Mouse (Mus musculus) 3134 (cell line): ENCODE measurements around the gene Dnajc30.
A peak's percentile ranks its signal among the peaks of the same experiment; 100 is the strongest.
"Not testable (repeated sequence)": the region's sequence is repeated elsewhere in the genome, so short reads cannot be mapped to it uniquely, and the experiment has no call there.

Experiments used
- DNase-seq: peaks from one replicate; pipeline ENCODE4 v3.0.0-alpha.2; 2011; ENCODE audit warnings: low spot score; ENCODE audit not compliant: insufficient read length; ENCODE audit errors: extremely low read depth

Dnajc30 gene

GRCm38 (mm10) chr5:135053356-135053755 lies 10.6 kb upstream of the Dnajc30 start:
- DNase-seq = no peak

- no peak for DNase-seq
These were observed 372 bp downstream of the Dnajc30 start for GRCm38 (mm10) chr5:135064382-135064766.

GRCm38 (mm10) chr5:135064909-135065446 lies 976 bp downstream of the Dnajc30 start, which contains the start of gene Bud23:
Gene Bud23, minus strand, starts transcription at chr5:135064959.
- not testable (repeated sequence) for DNase-seq

- no peak for DNase-seq
These were observed 2.0 kb downstream of the Dnajc30 start for GRCm38 (mm10) chr5:135066008-135066407.

- DNase-seq = no peak
These were observed 6.4 kb downstream of the Dnajc30 start for GRCm38 (mm10) chr5:135070448-135070847.

GRCm38 (mm10) chr5:135072061-135072460 lies 8.1 kb downstream of the Dnajc30 start:
- no peak for DNase-seq

GRCm38 (mm10) chr5:135072720-135073119 lies 8.7 kb downstream of the Dnajc30 start:
- no peak for DNase-seq

- no peak for DNase-seq
These were observed 9.5 kb downstream of the Dnajc30 start for GRCm38 (mm10) chr5:135073349-135074150.

- no peak for DNase-seq
These were observed 11.7 kb downstream of the Dnajc30 start for GRCm38 (mm10) chr5:135075655-135076054.

- DNase-seq = no peak
These were observed 12.4 kb downstream of the Dnajc30 start for GRCm38 (mm10) chr5:135076368-135076767.

- no peak for DNase-seq
These were observed 13.0 kb downstream of the Dnajc30 start for GRCm38 (mm10) chr5:135076931-135077505.

- peak; percentile 82 for DNase-seq
These were observed 13.8 kb downstream of the Dnajc30 start, which contains the start of gene Vps37d for GRCm38 (mm10) chr5:135077564-135078481. Gene Vps37d, minus strand, starts transcription at chr5:135078266.

GRCm38 (mm10) chr5:135078482-135078810 lies 14.4 kb downstream of the Dnajc30 start:
- no peak for DNase-seq

GRCm38 (mm10) chr5:135079578-135079977 lies 15.6 kb downstream of the Dnajc30 start:
- DNase-seq = no peak

- DNase-seq = no peak
These were observed 16.5 kb downstream of the Dnajc30 start for GRCm38 (mm10) chr5:135080539-135080938.

- DNase-seq = no peak
These were observed 22.9 kb downstream of the Dnajc30 start for GRCm38 (mm10) chr5:135086871-135087270.

GRCm38 (mm10) chr5:135089653-135090052 lies 25.7 kb downstream of the Dnajc30 start, which contains the start of gene Mlxipl:
Gene Mlxipl, plus strand, starts transcription at chr5:135089890.
- no peak for DNase-seq

- no peak for DNase-seq
These were observed 37.0 kb downstream of the Dnajc30 start for GRCm38 (mm10) chr5:135100981-135101380.

- DNase-seq = no peak
These were observed 40.1 kb downstream of the Dnajc30 start for GRCm38 (mm10) chr5:135103999-135104660.

- DNase-seq = no peak
These were observed 42.8 kb downstream of the Dnajc30 start for GRCm38 (mm10) chr5:135106758-135107256.
